Mouse (Mus musculus) spleen, embryonic (tissue): ENCODE results near the gene Ror1.

Source experiments
- CTCF ChIA-PET: fragments of 350-600 bp; sonication (Branson Sonifier 250); formaldehyde crosslinking; loops from one replicate; lab custom pipeline; 2022; lab: Charles Lee

Ror1 gene

GRCm38 (mm10) chr4:100478592-100479321 lies 383.2 kb downstream of the Ror1 start, which contains the start of gene Ube2u:
Gene Ube2u (plus strand): TSS chr4:100478849.
- CTCF ChIA-PET: no interaction called here

DNA sequence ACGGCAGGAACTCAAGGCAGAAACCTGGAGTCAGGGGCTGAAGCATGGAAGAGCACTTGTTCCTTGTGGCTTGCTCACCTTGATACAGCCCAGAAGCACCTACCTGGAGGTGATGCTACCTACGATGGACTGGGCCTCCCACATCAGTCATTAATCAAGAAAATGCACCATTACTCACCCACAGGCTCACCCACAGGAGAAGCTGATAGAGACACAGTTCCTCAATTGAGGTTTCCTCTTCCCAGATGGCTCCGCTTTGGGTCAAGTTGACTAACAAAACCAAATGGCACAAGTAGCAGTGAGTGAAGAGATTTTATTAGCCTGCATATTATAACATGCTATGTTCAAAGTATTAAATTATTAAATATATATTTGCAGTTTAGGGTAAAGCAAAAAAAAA lies 392.9 kb downstream of the Ror1 start:
- CTCF ChIA-PET: no interaction called here
